In genomic region chr14:121082793-121083192, GRCm38 (mm10) we compare ENCODE assay signal across 11 mouse cellular contexts. TPM values are rescaled to one million over a fixed set of nuclear protein-coding genes. Genes with fewer than 3 reads are reported as not detected.
DNase-seq lines count a peak whose midpoint lies in the region; ATAC-seq and TF ChIP-seq lines count a peak whose summit lies in the region.
"Had no signal": no experiment of that assay in that cellular context is flagged by ENCODE, and none has a peak within 500 bp of the region (broad histone marks: within the 10 kb centered on the region; RNA-seq: fewer than 3 reads in every experiment).

No protein-coding gene starts in this region.

- no peak for DNase-seq in gastrocnemius, adult 2 months
- DNase-seq in gastrocnemius, postnatal 25 days: no peak
- no peak for DNase-seq in layer of hippocampus, adult 2 months (ENCODE audit: low spot score in 2 of 2)
- DNase-seq in layer of hippocampus, adult 11-12 months (ENCODE audit: low spot score): no peak
- no peak for DNase-seq in embryonic facial prominence, embryonic 14.5 days (ENCODE audit: low spot score)
- DNase-seq in layer of hippocampus, adult 18-20 months (ENCODE audit: low spot score in 2 of 2): no peak
- DNase-seq in B cell, adult 2 months: no peak
- DNase-seq: cerebellum, postnatal 14 days; liver; thymus, postnatal 14 days had no signal

- 49% methylated on average over 2 of the region's 2 CpGs for WGBS in embryonic facial prominence, embryonic 14.5 days

- H3K9ac ChIP-seq in embryonic facial prominence, embryonic 14.5 days (ENCODE audit: low read depth, low read length): no peak overlapping the region

- intact Hi-C loops in gastrocnemius, adult 2 months (cut with DNase I): no loop called here

- peaks cover 68% of the 10 kb centered on the region for H3K79me2 ChIP-seq in myocyte (ENCODE audit: control insufficient read depth, insufficient read depth)

- no peak for ATAC-seq in embryonic facial prominence, embryonic 14.5 days (ENCODE audit: low read depth)

- no peak overlapping the region for H3K4me2 ChIP-seq in embryonic facial prominence, embryonic 14.5 days (ENCODE audit: low read depth, low read length)
- H3K4me2 ChIP-seq in myocyte (ENCODE audit: low read depth): peak overlapping the region; percentile 89

- no peak overlapping the region for H3ac ChIP-seq in myocyte (ENCODE audit: control insufficient read depth, insufficient read length)

- no peaks in the 10 kb centered on the region for H3K9me3 ChIP-seq in embryonic facial prominence, embryonic 14.5 days (ENCODE audit: control insufficient read depth, low read length)

- 0 out of 2 replicates have a peak, but pooled peaks cover 3% of the 10 kb centered on the region for H3K4me1 ChIP-seq in embryonic facial prominence, embryonic 14.5 days (ENCODE audit: control insufficient read depth, insufficient read depth, low read length)

- peaks cover 27% of the 10 kb centered on the region for H3K36me3 ChIP-seq in embryonic facial prominence, embryonic 14.5 days (ENCODE audit: control insufficient read depth, insufficient read depth, low read length)
- no peaks in the 10 kb centered on the region for H3K36me3 ChIP-seq in myocyte (ENCODE audit: control insufficient read depth, insufficient read depth)

- TF ChIP-seq CTCF in gastrocnemius, adult 2 months (IDR thresholded peaks at IDR 0.05): no peak
- TF ChIP-seq CTCF in layer of hippocampus, adult 2 months (conservative IDR thresholded peaks at IDR 0.05): no peak

- TF ChIP-seq POLR2A in myocyte (IDR thresholded peaks at IDR 0.05; ENCODE audit: insufficient read length, low read depth): no peak

- no peaks in the 10 kb centered on the region for H3K27me3 ChIP-seq in embryonic facial prominence, embryonic 14.5 days (replicated peaks; ENCODE audit: control insufficient read depth, insufficient read depth, low read length)
- no peaks in the 10 kb centered on the region for H3K27me3 ChIP-seq in myocyte (ENCODE audit: control insufficient read depth, insufficient read depth, insufficient read length)

- H3K4me3 ChIP-seq in gastrocnemius, adult 2 months: peak overlapping the region; percentile 40
- H3K4me3 ChIP-seq in layer of hippocampus, adult 2 months: peak overlapping the region; percentile 31; the same call in 1 of the 2 replicates
- no peak overlapping the region for H3K4me3 ChIP-seq in embryonic facial prominence, embryonic 14.5 days (ENCODE audit: low read depth, low read length)
- no peak overlapping the region for H3K4me3 ChIP-seq in myocyte

- H3K27ac ChIP-seq in gastrocnemius, adult 2 months: peak overlapping the region; percentile 78
- H3K27ac ChIP-seq in layer of hippocampus, adult 2 months: peak overlapping the region; percentile 72
- peak overlapping the region; percentile 22; the same call in 1 of the 2 replicates for H3K27ac ChIP-seq in embryonic facial prominence, embryonic 14.5 days (replicated peaks; ENCODE audit: low read depth, low read length)

TF ChIP-seq in myocyte, 11 proteins besides CTCF, POLR2A, EP300 and RAD21:
- TF ChIP-seq TCF3 (IDR thresholded peaks at IDR 0.05; ENCODE audit: insufficient read length, low read depth) (no peak), USF1 (IDR thresholded peaks at IDR 0.05; ENCODE audit: low read depth) (no peak), MYOD1 (IDR thresholded peaks at IDR 0.05; ENCODE audit: control insufficient read depth in 1 of 3, insufficient read length in 2 of 3, low read depth in 2 of 3) (no peak), E2F4 (IDR thresholded peaks at IDR 0.05; ENCODE audit: insufficient read depth) (no peak), MAX (IDR thresholded peaks at IDR 0.05; ENCODE audit: low read depth) (no peak), REST (IDR thresholded peaks at IDR 0.05; ENCODE audit: insufficient read depth, insufficient read length) (no peak)

RNA-seq across cellular contexts. Expression of gene Farp1, which starts 47.8 kb away (rescaled TPM):
- total RNA-seq in gastrocnemius, adult 2 months (2021): 1 to 10 TPM; 5.7 to 6.2 TPM
- 1 to 10 TPM; 7.2 to 8.3 TPM for total RNA-seq in gastrocnemius, postnatal 25 days (2021)
- 100 to 1,000 TPM; 102 TPM for total RNA-seq in layer of hippocampus, adult 2 months (2021)
- 34.2 and 40.5 TPM in 2 replicates for polyA plus RNA-seq in embryonic facial prominence, embryonic 14.5 days (2014; fragmentation: Nextera tagmentation; extraction: Ambion mirVana)
- 29.7 TPM for polyA plus RNA-seq in myocyte (2012; fragmentation: generic; extraction: Trizol)
- total RNA-seq in layer of hippocampus, adult 18-20 months (2021): 10 to 100 TPM; 92.2 to 98.8 TPM

Comparison
In these comparisons a context has a peak if more than half of its experiments do, and no peak if none do; other contexts are left out.
1. H3K27ac ChIP-seq: peak in every context shown above with its lines; median percentile 78 in gastrocnemius, adult 2 months; 72 in layer of hippocampus, adult 2 months; 22 in embryonic facial prominence, embryonic 14.5 days.
2. H3K4me3 ChIP-seq: peak in gastrocnemius, adult 2 months (single experiment) and layer of hippocampus, adult 2 months (single experiment); none in embryonic facial prominence, embryonic 14.5 days (single experiment) and myocyte (single experiment).
3. RNA of gene Farp1, which starts 47.8 kb away (total RNA-seq): 102 TPM in layer of hippocampus, adult 2 months and 92.2 to 98.8 TPM in layer of hippocampus, adult 18-20 months; 7.2 to 8.3 TPM in gastrocnemius, postnatal 25 days and 5.7 to 6.2 TPM in gastrocnemius, adult 2 months; every median in the first group is over 10 times any median in the second.